7 mouse cellular contexts compared by ENCODE assay signal in genomic region chr17:28007179-28007811, GRCm38 (mm10).
DNase-seq lines count a peak whose midpoint lies in the region; ATAC-seq and TF ChIP-seq lines count a peak whose summit lies in the region.

No protein-coding gene starts in this region.

- H3K36me3 ChIP-seq in embryonic facial prominence, embryonic 12.5 days = peaks cover 15% of the 10 kb centered on the region
- peaks cover 9% of the 10 kb centered on the region; the same call in 1 of the 2 replicates for H3K36me3 ChIP-seq in heart, embryonic 12.5 days
- no peaks in the 10 kb centered on the region for H3K36me3 ChIP-seq in lung, postnatal 0 days (ENCODE audit: insufficient read depth, low read length)

- H3K4me2 ChIP-seq in embryonic facial prominence, embryonic 12.5 days (replicated peaks) = peak overlapping the region; percentile 35
- H3K4me2 ChIP-seq in heart, embryonic 12.5 days = peak overlapping the region; percentile 63
- peak overlapping the region; percentile 63 for H3K4me2 ChIP-seq in lung, postnatal 0 days (replicated peaks; ENCODE audit: low read depth, low read length)

- peak; percentile 76 for DNase-seq in adrenal gland, postnatal 10 days
- peak; percentile 82 for DNase-seq in kidney, adult 9 months
- peak; percentile 87 for DNase-seq in lung, postnatal 0 days (ENCODE audit: low spot score)
- peak; percentile 40 for DNase-seq in ovary, postnatal 10 days (ENCODE audit: low spot score)
- DNase-seq in right cerebral cortex, postnatal 4 days = no peak

- TF ChIP-seq EP300 in lung, postnatal 0 days (IDR thresholded peaks at IDR 0.05) = no peak

- ATAC-seq in embryonic facial prominence, embryonic 12.5 days (ENCODE audit: insufficient number of reproducible peaks, insufficient read depth, low FRiP score, low TSS enrichment) = peak; percentile 18; the same call in 1 of the 2 replicates
- peak; percentile 66 for ATAC-seq in heart, embryonic 12.5 days (ENCODE audit: insufficient number of reproducible peaks, low FRiP score)
- ATAC-seq in lung, postnatal 0 days = peak; percentile 73

- WGBS in embryonic facial prominence, embryonic 12.5 days = 7% methylated on average over 29 of the region's 29 CpGs
- 22% methylated on average over 29 of the region's 29 CpGs for WGBS in heart, embryonic 12.5 days
- WGBS in lung, postnatal 0 days = 2% methylated on average over 27 of the region's 29 CpGs

- no peak for TF ChIP-seq CTCF in lung, postnatal 0 days (IDR thresholded peaks at IDR 0.05)

- peak overlapping the region; percentile 9 for H3K4me3 ChIP-seq in embryonic facial prominence, embryonic 12.5 days
- peak overlapping the region; percentile 24 for H3K4me3 ChIP-seq in heart, embryonic 12.5 days
- H3K4me3 ChIP-seq in lung, postnatal 0 days (ENCODE audit: low read depth, low read length) = peak overlapping the region; percentile 36

- no peaks in the 10 kb centered on the region for H3K9me3 ChIP-seq in embryonic facial prominence, embryonic 12.5 days
- no peaks in the 10 kb centered on the region for H3K9me3 ChIP-seq in heart, embryonic 12.5 days (replicated peaks)
- no peaks in the 10 kb centered on the region for H3K9me3 ChIP-seq in lung, postnatal 0 days (ENCODE audit: low read length)

- H3K27me3 ChIP-seq in embryonic facial prominence, embryonic 12.5 days = no peaks in the 10 kb centered on the region
- H3K27me3 ChIP-seq in heart, embryonic 12.5 days (replicated peaks) = no peaks in the 10 kb centered on the region
- H3K27me3 ChIP-seq in lung, postnatal 0 days (replicated peaks; ENCODE audit: insufficient read depth, low read length) = no peaks in the 10 kb centered on the region

- H3K27ac ChIP-seq in embryonic facial prominence, embryonic 12.5 days = peak overlapping the region; percentile 87
- peak overlapping the region; percentile 85 for H3K27ac ChIP-seq in heart, embryonic 12.5 days (ENCODE audit: poor library complexity, severe bottlenecking)
- H3K27ac ChIP-seq in lung, postnatal 0 days (ENCODE audit: low read length) = peak overlapping the region; percentile 95

- peaks cover 56% of the 10 kb centered on the region for H3K4me1 ChIP-seq in embryonic facial prominence, embryonic 12.5 days
- peaks cover 56% of the 10 kb centered on the region for H3K4me1 ChIP-seq in heart, embryonic 12.5 days (replicated peaks)
- H3K4me1 ChIP-seq in lung, postnatal 0 days (ENCODE audit: insufficient read depth, low read depth, low read length) = peaks cover 40% of the 10 kb centered on the region

- peak overlapping the region; percentile 32; the same call in 1 of the 2 replicates for H3K9ac ChIP-seq in embryonic facial prominence, embryonic 12.5 days
- peak overlapping the region; percentile 62 for H3K9ac ChIP-seq in heart, embryonic 12.5 days
- H3K9ac ChIP-seq in lung, postnatal 0 days (replicated peaks; ENCODE audit: low read depth) = peak overlapping the region; percentile 35

Comparison
In these comparisons a context has a peak if more than half of its experiments do, and no peak if none do; other contexts are left out.
1. ATAC-seq: peak in every context shown above with its lines; median percentile 73 in lung, postnatal 0 days; 66 in heart, embryonic 12.5 days; 18 in embryonic facial prominence, embryonic 12.5 days.